Mouse (Mus musculus): Measurements from ENCODE around the gene Gata1.

Gene Gata1

GRCm38 (mm10) chrX:7926266-7926665, 51.6 kb downstream of the Gata1 start:
- no peak for TF ChIP-seq GATA4 (IDR thresholded peaks at IDR 0.05; ENCODE audit: insufficient replicate concordance, low read length)

- TF ChIP-seq GATA4 (IDR thresholded peaks at IDR 0.05; ENCODE audit: insufficient replicate concordance, low read length) = no peak
These were observed 55.8 kb downstream of the Gata1 start for GRCm38 (mm10) chrX:7922032-7922431.

GRCm38 (mm10) chrX:7919601-7920383, 58.1 kb downstream of the Gata1 start, which contains the start of gene Pcsk1n:
Gene Pcsk1n (plus strand): TSS chrX:7919822.
- TF ChIP-seq GATA4 (IDR thresholded peaks at IDR 0.05; ENCODE audit: insufficient replicate concordance, low read length) = no peak

GRCm38 (mm10) chrX:7910473-7910872, 67.4 kb downstream of the Gata1 start:
- no peak for TF ChIP-seq GATA4 (IDR thresholded peaks at IDR 0.05; ENCODE audit: insufficient replicate concordance, low read length)

Measured in liver, adult (tissue).